Mouse (Mus musculus): Measurements from ENCODE around the gene Phf19.

Gene Phf19

DNA sequence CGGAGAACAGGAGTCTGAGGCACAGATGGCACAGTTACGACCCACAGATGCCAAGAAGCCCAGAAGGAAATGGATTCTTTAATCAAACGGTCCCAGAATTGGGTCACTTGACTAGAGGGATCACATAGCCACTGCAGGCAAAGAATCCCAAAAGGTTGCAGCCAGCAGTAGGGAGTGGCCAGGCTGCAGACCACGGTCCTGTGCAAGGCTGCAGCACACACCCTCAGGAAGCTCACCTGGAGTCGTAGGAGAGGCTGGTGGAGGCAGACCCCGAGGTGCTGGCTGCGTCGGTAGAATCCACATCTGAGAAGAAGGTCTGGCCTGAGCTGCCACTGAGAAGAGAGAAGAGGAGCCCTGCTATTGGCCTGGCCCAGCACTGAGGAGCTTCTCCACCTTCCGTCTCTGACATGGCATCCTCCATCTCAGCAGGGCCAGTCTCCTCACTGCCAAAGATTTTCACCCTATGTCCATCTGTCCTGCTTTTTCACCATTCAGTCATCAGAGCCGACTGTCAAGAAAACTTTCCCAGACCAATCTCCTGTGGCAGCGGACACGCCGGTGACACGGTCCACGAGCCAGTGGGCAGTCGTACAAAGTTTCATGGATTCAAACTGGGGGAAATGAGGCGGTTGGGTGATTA is 16.9 kb downstream of the Phf19 start:
- DNase-seq (ENCODE audit: extremely low read depth, low read depth), result no peak

DNA sequence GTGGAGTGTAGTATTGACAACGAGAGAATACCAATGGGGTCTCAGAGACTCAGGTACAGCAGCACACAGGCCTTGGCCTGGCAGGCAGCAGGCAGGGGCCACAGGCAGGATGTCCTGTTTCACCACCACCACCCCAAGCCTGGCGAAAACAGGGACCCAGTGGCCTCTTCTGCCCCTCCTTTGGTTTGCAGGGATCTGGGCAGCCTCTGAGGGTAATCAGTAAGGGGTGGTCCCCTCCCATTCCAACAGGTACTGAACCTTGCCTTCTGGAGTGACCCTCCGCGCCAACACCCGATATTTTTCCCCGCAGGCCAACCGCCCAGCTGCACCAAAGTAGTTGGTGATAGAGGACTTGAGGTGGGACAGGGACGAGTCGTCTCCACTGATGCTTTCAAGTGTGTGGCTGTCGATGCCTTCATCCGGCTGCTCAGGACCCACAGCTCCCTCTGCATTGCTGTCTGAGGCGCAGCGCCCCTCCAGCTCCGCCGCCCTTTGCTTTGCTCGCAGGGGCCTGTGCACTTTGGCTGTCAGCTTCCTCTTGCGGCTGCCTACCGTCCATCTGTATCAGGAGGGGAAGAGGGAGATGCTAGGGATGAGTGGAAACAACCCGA is 18.2 kb downstream of the Phf19 start:
- DNase-seq (ENCODE audit: extremely low read depth, low read depth), result no peak

DNA sequence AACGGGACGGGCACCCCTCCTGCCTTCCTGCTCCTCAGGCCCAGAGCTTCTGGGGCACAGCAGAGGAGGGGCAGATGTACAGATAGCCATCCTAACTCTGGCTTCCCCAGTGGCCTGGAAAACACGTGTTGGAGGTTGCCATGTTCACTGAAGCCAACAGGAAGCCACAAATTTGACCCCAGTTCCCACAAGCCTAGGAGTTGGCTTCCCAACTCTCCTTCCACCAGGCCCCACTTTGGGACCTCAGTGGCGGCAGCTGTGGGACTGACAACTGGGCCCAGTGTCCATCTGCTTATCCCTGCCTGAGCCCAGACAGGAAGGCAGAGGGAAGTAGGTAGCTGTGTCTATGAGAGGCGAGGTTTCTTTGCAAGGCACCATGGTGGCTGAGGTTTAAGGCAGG is 19.9 kb downstream of the Phf19 start:
- no peak for DNase-seq (ENCODE audit: extremely low read depth, low read depth)

DNA sequence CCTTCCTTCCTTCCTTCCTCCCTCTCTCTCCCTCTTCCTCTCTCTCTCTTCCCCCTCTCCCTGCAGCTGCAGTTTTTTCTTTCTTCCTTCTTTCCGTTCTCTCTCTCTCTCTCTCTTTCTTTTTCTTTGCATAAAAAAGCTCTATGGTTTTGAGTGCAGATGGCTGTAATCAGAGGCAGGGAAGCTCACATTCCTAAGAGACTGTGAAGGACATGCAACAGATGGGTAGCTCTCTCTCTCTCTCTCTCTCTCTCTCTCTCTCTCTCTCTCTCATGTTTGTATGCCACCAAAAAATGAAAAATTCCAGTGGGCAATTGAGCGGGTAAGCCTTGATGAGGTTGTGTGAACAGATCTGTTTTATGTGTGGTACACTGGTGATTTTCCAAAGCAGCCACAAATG is 29.6 kb downstream of the Phf19 start:
- no peak for DNase-seq (ENCODE audit: extremely low read depth, low read depth)

DNA sequence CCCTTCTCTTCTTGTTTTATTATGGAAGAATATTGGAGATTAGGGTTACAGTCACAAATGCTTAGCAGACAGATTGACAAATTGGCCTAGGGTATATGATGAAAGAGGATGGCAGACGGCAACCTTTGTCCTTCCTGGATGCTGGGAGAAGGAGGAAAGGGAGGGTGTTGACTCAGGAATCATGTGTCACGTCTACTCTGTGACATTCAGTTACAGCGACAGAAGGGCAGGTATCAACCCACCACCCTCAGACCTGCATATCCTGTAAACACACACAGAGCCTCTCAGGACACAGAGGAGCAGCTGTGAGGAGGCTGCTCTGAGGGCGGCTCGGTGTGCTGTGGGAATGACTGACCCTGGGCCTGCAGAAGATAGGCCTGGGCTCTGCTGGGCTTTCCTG is 30.6 kb downstream of the Phf19 start:
- DNase-seq (ENCODE audit: extremely low read depth, low read depth), result no peak

DNA sequence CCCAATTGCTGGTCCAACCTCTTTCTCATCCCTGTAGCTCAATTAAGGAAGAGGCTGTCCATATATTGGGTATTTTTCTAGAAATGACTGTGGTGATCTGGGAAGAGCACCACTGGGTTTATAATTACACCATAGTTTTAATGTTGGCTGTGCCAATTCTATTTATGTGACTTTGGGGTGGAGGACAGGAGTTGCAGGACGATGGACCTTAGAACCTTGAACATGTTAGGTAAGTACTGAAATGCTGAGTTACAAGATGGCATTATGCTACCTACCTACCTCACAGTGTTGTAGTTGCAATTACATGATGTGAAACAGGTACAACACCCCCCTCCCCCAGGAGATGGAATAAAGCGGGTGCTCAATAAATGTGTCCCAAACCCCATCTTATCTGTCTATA is 31.1 kb downstream of the Phf19 start:
- no peak for DNase-seq (ENCODE audit: extremely low read depth, low read depth)

DNA sequence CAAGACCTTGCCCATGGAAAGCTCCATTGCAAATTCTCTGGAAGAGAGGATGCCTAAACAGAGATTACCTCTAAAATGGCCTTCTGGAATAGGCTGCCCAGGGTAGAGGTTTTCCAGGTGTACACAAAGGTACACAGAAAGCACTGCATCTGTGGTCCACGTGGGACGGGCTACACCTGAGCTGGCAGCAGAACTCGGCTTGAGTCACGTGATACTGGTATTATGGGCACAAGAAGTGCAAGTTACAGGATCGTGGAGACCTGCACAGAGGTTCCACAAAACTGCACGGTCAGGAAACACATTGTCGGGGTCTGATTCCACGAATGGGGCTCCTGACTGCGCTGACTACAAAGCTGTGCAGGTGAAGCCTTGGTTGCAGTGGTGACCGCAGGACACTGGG is 33.8 kb downstream of the Phf19 start:
- no peak for DNase-seq (ENCODE audit: extremely low read depth, low read depth)

DNA sequence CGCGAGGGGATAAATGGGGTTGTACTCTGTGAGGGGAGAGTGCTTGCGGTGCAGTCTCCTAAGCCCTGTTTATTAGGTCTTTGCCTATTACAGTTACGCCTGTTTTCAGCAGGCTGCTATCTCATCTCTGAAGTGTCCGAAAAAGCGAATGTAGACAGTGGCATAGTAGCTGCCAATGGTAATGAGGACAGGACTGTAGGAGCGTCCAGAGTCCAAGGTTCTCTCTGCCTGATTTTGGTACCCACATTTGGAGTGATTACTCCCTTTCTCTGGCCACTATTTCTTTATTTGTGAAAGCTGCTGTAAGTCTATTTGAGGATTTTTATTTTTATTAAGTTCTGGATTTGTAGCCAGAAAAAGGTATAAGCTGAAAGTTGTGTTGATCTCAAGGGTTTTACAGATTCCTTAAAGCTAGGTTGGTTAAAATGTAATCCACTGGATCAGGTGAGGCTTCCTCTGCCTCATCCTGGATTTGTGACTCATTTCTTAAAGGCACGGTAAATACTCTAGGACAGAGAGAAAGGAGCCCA is 38.9 kb downstream of the Phf19 start, which contains the start of gene Psmd5:
Gene Psmd5 (minus strand): TSS at position 153 of the 530 bp plus-strand sequence.
- DNase-seq (ENCODE audit: extremely low read depth, low read depth), result no peak

DNA sequence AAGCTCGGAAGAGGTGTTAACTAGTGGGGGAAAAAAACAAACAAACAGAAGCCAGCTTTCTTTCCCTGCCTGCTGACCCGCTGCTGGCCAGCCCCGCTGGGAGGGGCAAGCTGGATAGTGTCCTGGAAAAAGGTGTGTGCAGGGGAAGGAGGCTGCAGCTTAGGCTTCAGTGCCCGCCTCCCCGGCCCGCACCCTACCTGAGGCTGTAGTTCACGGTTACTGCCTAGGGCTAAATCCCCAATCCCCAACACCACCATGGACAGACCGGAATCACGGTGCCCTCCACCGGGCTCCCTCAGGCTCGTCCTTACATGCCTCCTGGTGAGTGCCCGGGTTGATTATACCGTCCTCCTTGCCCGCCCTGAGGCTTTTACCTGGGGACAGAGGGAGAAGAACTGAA is 39.6 kb downstream of the Phf19 start, which contains the start of gene Cutal:
Gene Cutal (plus strand): TSS at position 126 of the 400 bp plus-strand sequence.
- DNase-seq (ENCODE audit: extremely low read depth, low read depth), result no peak

DNA sequence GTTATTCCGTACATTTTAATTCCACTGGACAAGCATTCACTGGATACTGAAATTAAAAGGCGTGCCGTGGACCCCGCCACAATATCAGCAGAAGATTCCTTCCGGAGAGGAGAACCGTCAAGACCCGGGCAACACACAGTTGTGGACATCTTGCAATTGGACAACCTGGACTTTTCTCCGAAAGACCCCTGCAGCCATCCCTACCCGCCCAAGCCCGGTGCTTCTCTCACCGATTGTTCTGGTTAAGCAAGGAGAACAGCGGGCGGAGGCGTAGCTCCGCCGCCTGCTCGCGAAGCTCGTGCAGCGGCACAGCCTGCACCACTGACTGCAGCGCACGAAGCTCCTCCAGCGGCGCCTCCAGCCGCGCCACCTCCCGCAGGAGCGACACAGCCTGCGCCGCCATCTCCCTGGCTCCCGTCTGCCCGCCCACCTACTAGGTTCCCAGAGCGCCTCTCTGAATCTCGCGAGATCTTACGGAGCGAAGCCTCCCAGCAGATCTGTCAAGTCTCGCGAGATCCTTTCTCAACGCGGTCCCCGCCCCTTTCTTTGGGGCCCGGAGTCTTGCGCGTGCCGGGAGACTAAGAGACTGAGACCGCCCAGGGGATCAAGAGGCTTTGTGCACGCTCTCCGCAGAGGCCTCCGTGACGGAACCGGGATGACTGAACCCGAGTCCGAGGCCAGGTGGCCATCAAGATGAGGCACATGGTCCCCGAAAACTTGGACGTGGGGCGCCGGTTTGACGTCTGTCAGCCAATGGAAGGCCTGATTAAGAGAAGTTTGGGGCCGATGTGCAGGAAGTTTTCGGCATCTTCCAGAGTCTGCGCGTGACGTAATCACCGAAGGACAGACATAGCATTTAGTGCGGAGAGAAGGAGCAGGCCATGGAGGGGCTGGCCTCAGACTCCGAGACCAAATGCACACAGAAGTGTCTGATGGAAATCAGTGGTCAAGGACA is 43.0 kb downstream of the Phf19 start:
- peak; percentile 98 for DNase-seq (ENCODE audit: extremely low read depth, low read depth)

DNA sequence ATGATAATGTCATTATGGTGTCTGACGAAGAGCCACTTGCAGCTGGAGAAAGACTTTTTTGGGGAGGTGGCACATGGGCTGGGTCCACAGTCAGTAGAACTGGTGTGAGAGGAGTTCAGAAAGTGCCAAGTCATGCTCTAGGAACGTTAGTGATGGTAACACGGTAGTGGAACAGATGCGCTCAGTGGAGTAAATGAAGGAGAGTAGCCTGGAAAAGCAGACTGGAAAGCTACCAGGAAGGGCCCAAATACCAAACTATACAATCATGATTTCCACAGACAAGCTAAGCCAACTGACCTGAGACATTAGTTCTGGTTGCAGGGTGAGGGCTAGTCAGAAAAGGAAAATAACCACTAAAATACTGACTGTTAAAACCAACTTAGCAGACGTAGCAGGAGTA is 44.1 kb downstream of the Phf19 start:
- DNase-seq (ENCODE audit: extremely low read depth, low read depth), result peak; percentile 86

DNA sequence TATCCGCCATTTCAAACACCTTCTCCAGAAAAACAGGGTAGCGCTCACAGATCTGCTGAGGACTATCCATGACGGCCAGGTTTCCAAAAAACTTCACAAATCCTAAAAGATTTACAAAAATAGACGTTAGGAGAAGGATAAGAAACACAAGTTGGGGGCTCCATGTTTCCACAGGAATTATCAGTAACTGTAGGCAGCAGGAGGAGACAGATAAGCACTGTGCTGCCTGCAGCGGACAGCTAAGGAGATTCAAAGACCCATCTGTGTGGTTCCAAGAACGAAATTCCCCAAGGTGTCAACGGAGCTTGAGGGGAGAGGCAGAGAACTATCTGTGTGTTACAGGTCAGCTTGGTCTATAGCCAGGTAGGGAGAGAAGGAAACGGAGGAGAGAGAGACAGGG is 56.1 kb downstream of the Phf19 start:
- DNase-seq (ENCODE audit: extremely low read depth, low read depth), result no peak

DNA sequence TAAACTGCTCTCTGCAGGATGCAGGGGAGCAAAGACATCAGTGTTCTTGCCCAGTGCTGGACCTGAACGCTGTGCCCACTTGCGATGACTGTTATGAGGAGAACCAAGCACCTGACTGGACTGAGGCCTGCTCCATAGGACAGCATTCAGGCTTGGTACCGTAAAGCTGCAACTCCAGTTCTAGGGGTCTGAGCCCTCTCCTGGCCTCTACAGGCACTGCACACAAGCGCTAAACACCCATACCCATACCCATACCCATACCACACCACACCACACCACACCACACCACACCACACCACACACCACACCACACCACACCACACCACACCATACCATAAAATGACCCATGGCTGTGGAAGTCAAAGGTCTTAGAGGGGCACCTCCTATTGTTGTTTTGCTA is 58.6 kb downstream of the Phf19 start:
- no peak for DNase-seq (ENCODE audit: extremely low read depth, low read depth)

DNA sequence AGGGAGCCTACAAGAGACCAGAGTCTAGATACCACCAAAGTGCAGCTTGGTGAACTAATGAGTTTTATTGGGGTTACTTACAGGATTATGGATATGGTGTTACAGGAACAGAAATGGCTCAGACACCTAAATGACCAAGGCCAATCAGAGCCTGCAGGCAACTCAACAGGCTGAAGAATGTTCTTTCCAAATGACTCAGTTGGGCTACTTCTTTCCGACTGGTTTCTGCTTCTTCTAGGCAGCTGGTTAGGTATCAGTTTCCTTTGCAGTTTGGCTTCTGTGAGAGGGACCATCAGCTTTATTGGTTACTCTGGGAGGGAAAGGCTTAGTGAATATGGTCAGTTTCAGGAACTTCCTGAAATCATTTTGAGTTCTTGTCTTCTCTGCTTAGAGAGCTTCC is 66.1 kb downstream of the Phf19 start:
- no peak for DNase-seq (ENCODE audit: extremely low read depth, low read depth)
